Mouse (Mus musculus): ENCODE results near the gene Sema4c. TPM values are rescaled to one million over a fixed set of nuclear protein-coding genes. Genes with fewer than 3 reads are reported as not detected.
"Not testable (repeated sequence)": the region's sequence is repeated elsewhere in the genome, so short reads cannot be mapped to it uniquely, and the experiment has no call there.

Sema4c gene
- polyA plus RNA-seq, 1 experiment from 2014 or later = 35.2 TPM

GRCm38 (mm10) chr1:36539186-36539585 is 19.0 kb downstream of the Sema4c start, which contains the start of gene Gm42417:
Gm42417 (minus strand) TSS chr1:36539429.
- 73% methylated on average over 9 of the region's 9 CpGs for WGBS

DNA sequence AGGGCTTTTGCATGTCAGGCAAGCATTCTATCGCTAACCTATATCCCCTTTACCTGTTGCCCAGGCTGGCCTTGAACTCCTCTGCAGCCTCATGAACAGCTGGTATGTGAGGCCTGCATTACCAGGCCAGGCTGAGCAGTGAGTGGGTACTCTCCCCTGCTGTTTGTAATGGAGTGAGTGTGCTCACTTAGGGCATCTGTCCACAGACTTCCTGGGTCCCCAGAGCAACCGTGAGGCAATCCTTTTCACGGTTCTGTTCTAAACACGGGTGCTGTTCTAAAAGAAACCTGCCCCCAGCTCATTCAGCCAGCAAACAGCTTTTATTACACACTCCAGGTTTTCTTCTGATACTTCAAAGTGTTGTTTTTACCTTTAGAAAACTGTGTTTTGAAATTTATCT is 19.4 kb downstream of the Sema4c start:
- Histone ChIP-seq H3K27me3 (no peaks in the 10 kb centered on the region), H3K9ac (replicated peaks) (no peak overlapping the region), H3K4me1 (peaks cover 4% of the 10 kb centered on the region; the same call in 1 of the 2 replicates), H3K9me3 (no peaks in the 10 kb centered on the region), H3K27ac (replicated peaks) (no peak overlapping the region), H3K4me2 (replicated peaks) (no peak overlapping the region), H3K36me3 (peaks cover 38% of the 10 kb centered on the region), H3K4me3 (no peak overlapping the region)
- 89% methylated on average over 4 of the region's 4 CpGs for WGBS
- no peak for ATAC-seq (ENCODE audit: low FRiP score, low read depth)

More at GRCm38 (mm10) chr1:36539186-36539585, 19.0 kb downstream of the Sema4c start, which contains the start of gene Gm42417:
- Histone ChIP-seq H3K36me3 (peaks cover 38% of the 10 kb centered on the region), H3K27ac (replicated peaks) (no peak within 1 kb of the TSS), H3K4me1 (peaks cover 4% of the 10 kb centered on the region; the same call in 1 of the 2 replicates), H3K4me2 (replicated peaks) (no peak within 1 kb of the TSS), H3K27me3 (no peaks in the 10 kb centered on the region), H3K9me3 (no peaks in the 10 kb centered on the region), H3K4me3 (no peak within 1 kb of the TSS), H3K9ac (replicated peaks) (no peak within 1 kb of the TSS)
- no peak for ATAC-seq (ENCODE audit: low FRiP score, low read depth)

DNA sequence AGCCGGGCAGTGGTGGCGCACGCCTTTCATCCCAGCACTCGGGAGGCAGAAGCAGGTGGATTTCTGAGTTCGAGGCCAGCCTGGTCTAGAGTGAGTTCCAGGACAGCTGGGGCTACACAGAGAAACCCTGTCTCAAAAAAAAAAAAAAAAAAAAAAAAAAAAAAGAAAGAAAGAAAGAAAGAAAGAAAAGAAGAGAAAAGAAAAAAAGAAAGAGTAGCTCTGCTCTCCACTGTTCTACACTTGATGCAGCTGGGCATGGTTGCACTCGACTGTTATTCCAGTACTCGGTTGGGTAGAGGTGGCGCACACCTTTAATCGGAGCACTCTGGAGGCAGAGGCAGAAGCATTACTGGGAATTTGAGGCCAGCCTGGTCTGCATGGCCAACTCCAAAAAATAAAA is 21.4 kb downstream of the Sema4c start, which contains the start of gene Ankrd23:
TSS of gene Ankrd23 (minus strand) at position 101 of the 400 bp plus-strand sequence.
- not testable (repeated sequence) for H3K4me2 ChIP-seq (replicated peaks); ATAC-seq (ENCODE audit: low FRiP score, low read depth); H3K9ac ChIP-seq (replicated peaks); H3K27ac ChIP-seq (replicated peaks); H3K4me3 ChIP-seq; H3K27me3 ChIP-seq; H3K4me1 ChIP-seq; H3K9me3 ChIP-seq
- 95% methylated on average over 9 of the region's 9 CpGs for WGBS
- H3K36me3 ChIP-seq = peaks cover 31% of the 10 kb centered on the region

- H3K4me3 ChIP-seq = no peak overlapping the region
- no peaks in the 10 kb centered on the region for H3K27me3 ChIP-seq
- H3K4me2 ChIP-seq (replicated peaks) = no peak overlapping the region
- H3K9me3 ChIP-seq = no peaks in the 10 kb centered on the region
- peaks cover 4% of the 10 kb centered on the region; the same call in 1 of the 2 replicates for H3K4me1 ChIP-seq
- no peak overlapping the region for H3K9ac ChIP-seq (replicated peaks)
- WGBS = 83% methylated on average over 8 of the region's 8 CpGs
- peaks cover 31% of the 10 kb centered on the region for H3K36me3 ChIP-seq
- no peak for ATAC-seq (ENCODE audit: low FRiP score, low read depth)
- H3K27ac ChIP-seq (replicated peaks) = no peak overlapping the region
Observed at GRCm38 (mm10) chr1:36536397-36536728, 21.8 kb downstream of the Sema4c start.

GRCm38 (mm10) chr1:36535477-36536396 is 22.4 kb downstream of the Sema4c start:
- Histone ChIP-seq H3K36me3 (peaks cover 29% of the 10 kb centered on the region), H3K4me1 (peaks cover 4% of the 10 kb centered on the region; the same call in 1 of the 2 replicates), H3K4me2 (replicated peaks) (no peak overlapping the region), H3K9ac (replicated peaks) (no peak overlapping the region), H3K4me3 (no peak overlapping the region), H3K9me3 (no peaks in the 10 kb centered on the region), H3K27me3 (no peaks in the 10 kb centered on the region), H3K27ac (replicated peaks) (no peak overlapping the region)
- 90% methylated on average over 11 of the region's 11 CpGs for WGBS
- ATAC-seq (ENCODE audit: low FRiP score, low read depth) = no peak

- Histone ChIP-seq H3K4me1 (peaks cover 4% of the 10 kb centered on the region; the same call in 1 of the 2 replicates), H3K9ac (replicated peaks) (no peak overlapping the region), H3K27me3 (no peaks in the 10 kb centered on the region), H3K27ac (replicated peaks) (no peak overlapping the region), H3K4me3 (no peak overlapping the region), H3K9me3 (no peaks in the 10 kb centered on the region), H3K36me3 (peaks cover 21% of the 10 kb centered on the region), H3K4me2 (replicated peaks) (no peak overlapping the region)
- no peak for ATAC-seq (ENCODE audit: low FRiP score, low read depth)
- 89% methylated on average over 6 of the region's 6 CpGs for WGBS
Observed at GRCm38 (mm10) chr1:36534595-36535058, 23.5 kb downstream of the Sema4c start.

DNA sequence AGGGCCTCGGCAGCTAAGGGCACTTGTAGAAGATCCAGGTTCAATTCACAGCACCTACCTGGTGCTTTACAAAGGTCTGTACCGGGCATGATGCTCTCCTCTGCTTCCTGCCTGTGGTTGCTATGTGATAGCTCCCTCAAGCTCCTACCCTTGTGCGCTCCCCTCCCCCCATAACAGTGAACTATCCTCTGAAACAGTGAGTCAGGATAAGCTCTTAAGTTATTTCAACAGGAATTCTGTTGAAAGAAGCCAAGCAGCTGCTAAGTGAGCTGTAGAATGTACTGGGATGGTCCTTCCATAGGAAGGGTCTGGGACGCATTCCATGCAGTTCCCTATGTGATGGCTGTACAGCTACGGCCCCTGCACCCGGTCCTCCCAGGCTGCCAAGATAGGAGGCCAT is 24.6 kb downstream of the Sema4c start:
- Histone ChIP-seq H3K4me3 (no peak overlapping the region), H3K27ac (replicated peaks) (no peak overlapping the region), H3K36me3 (peaks cover 12% of the 10 kb centered on the region), H3K27me3 (no peaks in the 10 kb centered on the region), H3K4me2 (replicated peaks) (no peak overlapping the region), H3K4me1 (peaks cover 5% of the 10 kb centered on the region; the same call in 1 of the 2 replicates), H3K9ac (replicated peaks) (no peak overlapping the region), H3K9me3 (no peaks in the 10 kb centered on the region)
- 88% methylated on average over 6 of the region's 6 CpGs for WGBS
- ATAC-seq (ENCODE audit: low FRiP score, low read depth) = no peak

DNA sequence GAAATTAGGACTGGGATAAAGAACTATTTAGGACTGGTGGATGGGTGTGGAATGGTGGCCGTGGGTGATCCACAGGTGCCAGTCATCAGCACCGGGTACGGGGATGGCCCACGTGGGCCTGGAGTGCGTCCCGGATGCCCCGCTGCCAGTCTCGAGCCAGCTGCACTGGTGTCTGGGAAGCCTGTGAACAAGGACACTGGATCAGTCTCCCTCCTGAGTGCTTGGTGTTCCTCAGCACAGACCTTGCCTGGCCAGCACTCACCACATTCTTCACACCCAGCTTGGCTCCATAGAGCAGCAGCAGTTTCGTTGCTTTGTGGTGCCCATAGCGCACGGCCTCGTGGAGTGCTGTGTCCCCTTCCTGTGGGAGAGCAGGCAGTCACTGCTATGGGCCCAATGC is 26.7 kb downstream of the Sema4c start:
- Histone ChIP-seq H3K36me3 (0 out of 2 replicates have a peak, but pooled peaks cover 15% of the 10 kb centered on the region), H3K27me3 (no peaks in the 10 kb centered on the region), H3K4me1 (peaks cover 11% of the 10 kb centered on the region; the same call in 1 of the 2 replicates), H3K27ac (replicated peaks) (no peak overlapping the region), H3K4me2 (replicated peaks) (no peak overlapping the region), H3K9me3 (no peaks in the 10 kb centered on the region), H3K9ac (replicated peaks) (no peak overlapping the region), H3K4me3 (no peak overlapping the region)
- WGBS = 87% methylated on average over 12 of the region's 12 CpGs
- ATAC-seq (ENCODE audit: low FRiP score, low read depth) = no peak

- ATAC-seq (ENCODE audit: low FRiP score, low read depth) = no peak
- 92% methylated on average over 7 of the region's 7 CpGs for WGBS
- no peaks in the 10 kb centered on the region for H3K9me3 ChIP-seq
- no peak overlapping the region for H3K9ac ChIP-seq (replicated peaks)
- no peak overlapping the region for H3K4me3 ChIP-seq
- H3K4me1 ChIP-seq = peaks cover 11% of the 10 kb centered on the region; the same call in 1 of the 2 replicates
- no peak overlapping the region for H3K27ac ChIP-seq (replicated peaks)
- H3K36me3 ChIP-seq = peaks cover 19% of the 10 kb centered on the region; the same call in 1 of the 2 replicates
- H3K4me2 ChIP-seq (replicated peaks) = no peak overlapping the region
- no peaks in the 10 kb centered on the region for H3K27me3 ChIP-seq
Observed at GRCm38 (mm10) chr1:36530962-36531361, 27.2 kb downstream of the Sema4c start.

GRCm38 (mm10) chr1:36530485-36530884 is 27.7 kb downstream of the Sema4c start:
- Histone ChIP-seq H3K4me2 (replicated peaks) (no peak overlapping the region), H3K4me3 (no peak overlapping the region), H3K9ac (replicated peaks) (no peak overlapping the region), H3K36me3 (peaks cover 24% of the 10 kb centered on the region), H3K4me1 (peaks cover 11% of the 10 kb centered on the region; the same call in 1 of the 2 replicates), H3K27ac (replicated peaks) (no peak overlapping the region), H3K27me3 (no peaks in the 10 kb centered on the region), H3K9me3 (no peaks in the 10 kb centered on the region)
- WGBS = 81% methylated on average over 8 of the region's 8 CpGs
- no peak for ATAC-seq (ENCODE audit: low FRiP score, low read depth)

GRCm38 (mm10) chr1:36529875-36530274 is 28.3 kb downstream of the Sema4c start:
- peaks cover 30% of the 10 kb centered on the region for H3K36me3 ChIP-seq
- no peak overlapping the region for H3K27ac ChIP-seq (replicated peaks)
- no peak overlapping the region for H3K4me3 ChIP-seq
- H3K27me3 ChIP-seq = no peaks in the 10 kb centered on the region
- 90% methylated on average over 4 of the region's 4 CpGs for WGBS
- no peak overlapping the region for H3K9ac ChIP-seq (replicated peaks)
- no peaks in the 10 kb centered on the region for H3K9me3 ChIP-seq
- H3K4me2 ChIP-seq (replicated peaks) = no peak overlapping the region
- no peak for ATAC-seq (ENCODE audit: low FRiP score, low read depth)
- H3K4me1 ChIP-seq = peaks cover 11% of the 10 kb centered on the region; the same call in 1 of the 2 replicates

GRCm38 (mm10) chr1:36529274-36529673 is 28.9 kb downstream of the Sema4c start:
- no peaks in the 10 kb centered on the region for H3K9me3 ChIP-seq
- no peak overlapping the region for H3K9ac ChIP-seq (replicated peaks)
- H3K4me3 ChIP-seq = no peak overlapping the region
- ATAC-seq (ENCODE audit: low FRiP score, low read depth) = no peak
- H3K27ac ChIP-seq (replicated peaks) = no peak overlapping the region
- 90% methylated on average over 4 of the region's 4 CpGs for WGBS
- no peak overlapping the region for H3K4me2 ChIP-seq (replicated peaks)
- H3K27me3 ChIP-seq = no peaks in the 10 kb centered on the region
- peaks cover 36% of the 10 kb centered on the region for H3K36me3 ChIP-seq
- peaks cover 11% of the 10 kb centered on the region; the same call in 1 of the 2 replicates for H3K4me1 ChIP-seq

Measured in midbrain, embryonic 12.5 days (tissue).